Mouse (Mus musculus) B cell, adult 2 months (primary cell): ENCODE results near the gene Palld.

Experiments
- DNase-seq, 2 experiments: peaks; one replicate each; pipeline ENCODE4 v3.0.0; 2022

Gene Palld

DNA sequence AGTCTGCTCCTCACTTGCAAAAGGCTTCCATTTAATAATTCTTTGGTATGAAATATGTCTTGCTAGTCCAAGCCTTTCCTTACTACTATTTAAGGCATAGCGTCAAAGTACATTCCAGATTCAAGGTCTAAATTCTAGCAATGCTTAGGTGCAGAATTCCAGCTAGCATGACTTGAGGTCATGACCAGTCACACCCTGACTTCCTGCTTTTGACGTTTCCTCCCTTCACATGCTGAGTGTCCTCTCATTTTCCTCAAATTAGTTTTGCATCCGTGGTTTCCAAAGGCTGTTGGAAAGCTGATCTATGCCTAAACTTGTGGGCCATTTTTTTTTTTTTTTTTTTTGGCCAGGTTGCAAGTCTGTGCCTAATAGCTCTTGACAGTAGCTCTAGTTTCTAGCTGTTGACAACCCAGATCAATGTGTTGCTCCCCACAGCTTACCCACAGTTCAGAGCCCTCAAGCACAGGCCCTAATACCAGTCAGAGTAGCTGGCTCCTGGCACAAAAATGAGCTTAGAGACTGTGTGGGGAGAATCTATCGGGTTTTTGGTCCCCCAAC lies 327.3 kb downstream of the Palld start:
- DNase-seq = no peak

DNA sequence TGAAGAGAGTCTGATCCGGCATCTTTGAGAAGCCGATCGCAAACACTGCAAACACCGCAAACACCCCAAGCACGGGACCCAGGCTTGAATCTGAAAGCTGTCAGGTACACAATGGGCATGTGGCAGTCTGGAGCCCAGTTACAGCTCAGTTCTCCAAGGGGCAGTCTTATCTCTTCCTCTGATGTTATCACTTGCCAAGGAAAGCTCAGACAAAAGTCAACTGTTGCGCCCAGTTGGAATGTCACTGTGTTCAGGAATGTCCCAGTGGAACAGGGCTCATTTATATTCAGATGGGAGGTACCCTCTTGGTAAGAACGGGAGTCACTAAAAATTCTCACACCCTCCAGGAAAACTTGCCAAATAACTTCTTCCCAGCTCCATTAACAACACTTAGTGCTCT lies 328.0 kb downstream of the Palld start:
- DNase-seq = no peak

DNA sequence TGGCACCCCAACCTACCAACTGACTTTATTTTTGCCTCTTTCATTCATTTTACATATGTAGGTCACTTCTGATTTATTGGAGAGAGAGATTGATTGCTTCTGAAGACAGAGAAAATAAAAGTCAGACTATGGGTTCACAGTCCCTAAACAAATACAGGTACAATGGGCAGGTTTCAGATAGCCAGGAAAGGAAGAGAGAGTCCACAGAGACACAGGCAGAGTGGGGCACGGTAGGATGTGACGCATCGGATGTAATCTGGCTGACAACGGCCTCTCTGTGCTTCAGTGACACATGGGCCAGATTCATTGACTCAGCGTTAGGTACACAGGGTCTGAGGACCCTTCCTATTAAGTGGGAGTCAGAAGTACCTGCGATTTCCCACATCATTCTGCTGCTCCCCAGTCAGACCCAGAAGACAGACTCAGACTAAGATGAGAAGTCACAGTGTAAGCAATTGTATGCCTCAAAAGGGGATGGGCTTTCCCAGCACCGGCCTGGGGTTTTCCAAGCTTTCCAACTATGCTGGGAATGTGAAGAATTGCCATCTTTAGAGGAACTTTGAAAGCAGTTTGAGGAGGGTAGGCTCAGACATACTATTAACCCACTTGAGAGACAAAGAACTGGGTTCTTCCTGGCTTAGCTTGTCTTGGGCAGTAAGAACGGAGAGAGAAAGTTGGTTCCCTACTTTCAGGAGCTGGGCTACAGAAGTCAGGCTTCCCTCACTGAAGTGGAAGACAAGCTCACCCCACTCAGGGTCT lies 329.1 kb downstream of the Palld start:
- no peak for DNase-seq

GRCm38 (mm10) chr8:61572697-61573096 lies 329.8 kb downstream of the Palld start:
- no peak for DNase-seq

- DNase-seq = no peak
Observed at GRCm38 (mm10) chr8:61570637-61571036, 331.9 kb downstream of the Palld start.

DNA sequence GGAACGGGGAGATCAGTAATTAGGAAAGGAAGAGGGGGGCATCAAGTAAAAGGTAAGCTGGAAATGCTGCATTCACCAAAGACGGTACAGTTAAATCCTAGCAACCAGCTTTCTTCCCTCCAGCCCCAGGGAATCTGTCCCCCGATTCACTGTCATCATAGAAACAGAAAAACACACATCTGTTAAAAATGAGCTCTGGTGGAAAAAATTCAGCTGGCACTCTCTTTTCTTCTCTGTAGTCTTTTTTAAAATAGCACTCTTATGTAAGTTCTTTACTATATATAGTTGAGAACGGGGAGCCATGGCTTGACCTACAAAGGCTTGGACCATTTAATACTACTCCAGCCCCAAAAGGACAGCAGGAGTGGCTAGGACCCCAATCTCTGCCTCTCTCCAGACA lies 332.8 kb downstream of the Palld start:
- no peak for DNase-seq

- no peak for DNase-seq
Observed at GRCm38 (mm10) chr8:61569211-61569610, 333.3 kb downstream of the Palld start.

DNA sequence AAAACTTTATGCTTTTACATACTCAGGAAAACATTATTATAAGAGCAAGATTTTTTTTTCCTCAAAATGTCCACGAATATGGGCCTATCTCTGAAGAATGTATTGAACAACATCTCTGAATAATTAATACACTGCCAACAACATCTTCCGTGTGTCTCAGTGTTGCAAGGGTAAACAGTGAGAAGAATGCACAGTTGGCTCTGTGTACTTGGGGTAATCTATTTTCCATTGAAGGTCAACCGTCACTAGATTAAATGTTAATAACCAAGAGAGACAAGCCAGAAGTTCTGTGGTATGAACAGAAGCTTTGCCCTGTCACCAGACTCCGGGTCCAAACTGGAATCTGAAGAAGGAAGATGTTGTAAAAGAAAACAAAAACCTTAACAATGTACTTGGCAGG lies 339.1 kb downstream of the Palld start:
- DNase-seq = no peak

DNA sequence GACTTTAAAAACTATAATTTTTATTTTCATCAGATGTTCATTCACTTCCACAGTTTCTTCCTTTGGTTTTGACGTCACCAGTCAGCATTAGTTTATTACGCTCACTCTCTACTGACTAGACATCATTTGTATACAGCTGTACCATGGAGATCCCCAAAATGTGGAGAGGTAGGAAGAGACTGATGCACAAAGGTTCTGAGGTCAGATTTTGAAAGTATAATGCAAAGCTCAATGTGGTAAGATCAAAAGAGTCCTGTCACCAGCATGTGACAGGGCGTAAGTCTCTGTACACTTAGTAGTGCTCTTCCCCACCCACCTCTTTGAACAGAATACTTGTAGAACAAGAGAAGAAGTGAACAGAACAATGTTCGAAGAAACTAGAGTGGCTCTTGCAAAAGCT lies 339.9 kb downstream of the Palld start:
- DNase-seq = no peak

GRCm38 (mm10) chr8:61561220-61561619 lies 341.3 kb downstream of the Palld start:
- DNase-seq = no peak

DNA sequence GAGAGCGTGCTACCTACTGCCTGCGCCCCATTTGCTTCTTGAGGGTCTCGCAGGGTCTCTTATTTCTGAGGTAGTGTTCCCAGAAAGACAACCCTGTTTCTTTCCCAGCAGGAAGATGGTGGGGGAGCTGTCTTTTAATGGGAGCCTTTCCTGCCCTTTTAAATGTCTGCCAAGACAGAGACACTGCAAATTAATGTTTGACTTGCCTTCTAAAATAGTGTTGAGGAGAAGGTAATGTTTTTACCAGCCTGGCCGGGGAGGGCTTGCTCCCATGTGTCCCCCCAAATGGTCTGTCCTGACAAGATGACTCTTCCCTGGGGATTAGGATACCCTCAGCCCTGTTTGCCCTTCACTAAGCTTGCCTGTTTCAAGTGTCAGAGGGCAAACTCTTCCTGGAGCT lies 342.5 kb downstream of the Palld start:
- no peak for DNase-seq

DNA sequence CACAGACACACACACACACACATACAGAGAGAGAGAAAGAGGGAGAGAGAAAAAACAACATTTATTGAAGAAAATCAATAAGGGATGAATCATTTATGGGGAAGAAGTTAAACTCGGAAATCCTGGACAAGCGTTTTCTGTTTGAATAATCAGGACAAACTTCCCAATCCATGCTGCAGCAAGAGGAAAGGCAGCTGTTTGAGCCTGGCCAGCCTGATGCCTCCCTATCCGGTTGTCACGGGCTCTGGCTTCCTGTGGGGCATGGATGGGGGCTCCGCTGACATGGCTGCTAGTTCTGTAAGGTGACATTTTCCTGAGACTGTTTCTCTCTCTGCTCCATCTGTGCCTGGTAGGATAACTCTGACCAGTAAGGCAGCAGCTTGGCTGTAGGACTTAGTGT lies 343.0 kb downstream of the Palld start:
- no peak for DNase-seq

- no peak for DNase-seq
Observed at GRCm38 (mm10) chr8:61558051-61558846, 344.2 kb downstream of the Palld start.

GRCm38 (mm10) chr8:61557036-61557435 lies 345.5 kb downstream of the Palld start:
- DNase-seq = no peak

GRCm38 (mm10) chr8:61556219-61556618 lies 346.3 kb downstream of the Palld start:
- no peak for DNase-seq

DNA sequence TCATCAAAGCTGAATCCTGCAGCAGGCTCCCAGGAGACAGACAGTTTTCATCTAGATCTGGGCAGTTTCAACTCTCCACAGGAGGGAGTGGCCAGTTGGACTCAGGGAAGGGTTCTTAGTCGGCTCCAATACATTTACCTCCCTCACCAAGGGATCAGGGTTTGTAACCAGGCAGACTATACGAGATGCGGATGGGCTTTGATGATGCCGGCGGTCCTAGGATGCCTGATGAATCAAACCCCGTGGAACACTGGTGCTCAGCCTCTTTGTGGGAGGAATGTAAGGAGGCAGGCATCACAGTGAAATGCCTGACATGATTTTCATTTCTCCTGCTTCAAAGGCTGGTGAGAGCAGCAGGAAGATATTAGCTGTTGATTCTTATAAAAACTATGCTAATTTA lies 347.1 kb downstream of the Palld start:
- DNase-seq = no peak

DNA sequence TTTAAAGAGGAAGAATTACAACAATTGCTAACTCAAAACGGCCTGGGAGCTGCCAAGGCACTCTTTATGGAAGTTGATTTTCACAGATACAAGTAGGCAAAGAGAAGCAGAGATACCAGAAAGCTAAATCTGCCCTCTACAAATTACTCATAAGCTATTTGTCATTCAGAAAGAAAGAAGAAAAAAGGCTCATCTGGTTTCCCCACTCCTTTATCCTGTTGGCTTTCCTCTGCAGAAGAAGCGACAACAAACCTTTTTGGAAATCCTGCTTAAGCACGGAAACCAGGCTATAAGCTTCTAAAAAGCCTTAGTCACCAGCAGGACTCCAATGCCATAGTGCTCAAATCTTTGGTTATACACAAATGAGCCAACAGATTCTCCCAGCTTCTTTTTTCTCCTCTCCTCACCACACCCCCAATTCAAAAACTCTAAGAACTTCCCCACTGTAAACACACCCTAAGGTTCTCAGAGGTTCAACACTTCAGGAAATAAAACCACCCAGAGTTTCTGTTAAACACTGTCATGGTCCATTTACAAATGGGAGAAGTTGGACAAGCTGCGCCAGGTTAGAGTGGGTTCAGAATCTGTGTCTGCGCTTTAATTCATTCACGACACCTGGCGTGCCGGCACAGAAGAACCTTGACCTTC lies 349.6 kb downstream of the Palld start:
- DNase-seq = no peak

DNA sequence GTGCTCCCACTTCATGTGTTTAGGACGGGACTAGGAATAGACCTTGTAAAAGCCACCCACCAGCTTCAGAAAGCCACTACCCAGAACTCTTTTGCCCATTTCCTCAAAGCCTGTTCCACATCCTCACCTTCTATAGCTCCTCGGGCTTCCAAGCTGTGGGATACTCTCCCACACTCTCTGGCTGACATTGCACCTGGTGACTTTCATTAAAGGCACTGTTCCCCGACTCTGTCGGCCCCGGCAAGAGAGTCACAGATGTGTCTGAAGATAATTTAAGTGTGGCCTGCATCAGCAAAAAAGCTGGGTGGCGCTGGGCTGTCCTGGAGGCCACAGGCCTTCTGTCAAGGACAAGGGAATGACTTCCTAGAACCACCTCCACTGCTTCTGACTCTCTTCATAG lies 350.3 kb downstream of the Palld start:
- DNase-seq = no peak

DNA sequence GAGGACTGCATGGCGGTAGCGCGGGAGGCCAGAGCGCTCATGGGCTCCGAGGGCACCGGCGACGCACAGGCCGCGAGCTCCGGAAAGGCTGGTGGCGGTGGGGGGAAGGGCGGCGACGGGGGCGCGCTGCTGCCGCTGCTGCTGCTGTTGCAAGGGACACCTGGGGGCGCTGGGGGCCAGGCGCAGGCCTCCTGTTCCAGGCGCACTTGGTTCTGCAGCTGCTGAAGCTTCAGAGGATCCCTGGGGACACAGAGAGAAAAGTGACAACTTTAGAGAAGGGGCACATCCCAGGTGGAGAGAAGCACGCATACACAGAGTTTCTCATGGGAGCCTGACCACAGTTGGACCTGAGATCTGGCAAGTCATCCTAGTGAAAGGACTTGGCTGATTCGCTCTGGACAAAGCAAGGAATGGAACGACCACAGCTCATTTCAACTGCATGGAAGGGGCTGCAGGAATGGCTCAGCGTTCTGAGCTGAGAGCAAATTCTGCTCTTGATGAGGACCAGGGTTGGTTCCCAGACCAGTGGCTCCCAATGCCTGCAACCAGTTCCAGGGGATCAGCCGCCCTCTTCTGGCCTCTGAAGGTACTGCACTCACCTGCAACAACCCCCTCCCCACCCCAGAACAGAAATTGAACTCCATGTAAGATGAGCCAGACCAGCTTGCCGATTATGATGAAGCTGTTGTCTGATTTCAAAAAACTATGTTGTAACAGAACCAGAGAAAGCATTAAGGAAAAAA lies 352.3 kb downstream of the Palld start:
- no peak for DNase-seq

- no peak for DNase-seq
Observed at GRCm38 (mm10) chr8:61549585-61549984, 352.9 kb downstream of the Palld start.

GRCm38 (mm10) chr8:61539828-61540500 lies 362.5 kb downstream of the Palld start:
- DNase-seq = peak; percentile 81 to 83

- DNase-seq = no peak
Observed at GRCm38 (mm10) chr8:61537471-61537870, 365.0 kb downstream of the Palld start.
